Mouse (Mus musculus): Measurements from ENCODE around the gene Abcf2.

The Abcf2 gene

DNA sequence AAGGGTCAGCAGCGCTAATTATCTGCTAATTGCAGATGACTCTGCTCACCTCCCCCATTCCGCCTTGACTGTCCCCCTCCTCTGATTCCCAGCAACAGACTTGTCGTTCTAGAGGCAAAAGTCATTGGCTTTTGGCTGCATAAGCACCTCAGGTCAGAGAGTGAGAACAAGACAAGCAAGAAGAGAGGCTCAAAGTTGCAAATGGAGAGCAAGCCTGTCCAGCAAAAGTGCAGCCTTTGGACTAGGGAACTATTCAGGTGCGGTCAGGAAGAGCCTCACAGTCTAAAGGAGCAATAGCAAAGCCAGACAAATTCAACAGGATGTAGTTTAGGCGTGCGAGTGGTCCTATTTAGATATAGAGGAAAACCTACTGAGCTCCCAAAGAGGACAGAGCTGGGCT is 49.5 kb downstream of the Abcf2 start:
- no peak for DNase-seq (ENCODE audit: low spot score in 2 of 2)

DNA sequence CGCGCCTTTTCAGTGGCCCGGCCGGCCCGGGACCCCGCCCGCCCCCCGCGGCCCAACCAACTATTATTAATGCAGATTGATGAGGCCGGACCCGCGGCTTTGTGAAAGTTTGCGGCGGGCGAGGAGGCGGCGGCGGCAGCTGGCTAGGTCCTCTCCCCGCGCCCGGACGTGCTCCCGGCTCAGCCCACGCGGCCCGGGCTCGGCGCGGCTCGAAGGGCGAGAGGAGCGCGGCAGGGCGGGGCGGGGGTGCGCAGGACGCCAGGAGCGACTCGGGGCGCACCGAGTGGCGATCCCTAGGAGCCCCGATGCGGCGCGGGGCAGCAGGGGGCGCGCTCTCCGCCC is 50.4 kb downstream of the Abcf2 start, which contains the start of gene Gbx1:
TSS of gene Gbx1 (minus strand) at position 314 of the 342 bp plus-strand sequence.
- DNase-seq (ENCODE audit: low spot score in 2 of 2), result no peak

DNA sequence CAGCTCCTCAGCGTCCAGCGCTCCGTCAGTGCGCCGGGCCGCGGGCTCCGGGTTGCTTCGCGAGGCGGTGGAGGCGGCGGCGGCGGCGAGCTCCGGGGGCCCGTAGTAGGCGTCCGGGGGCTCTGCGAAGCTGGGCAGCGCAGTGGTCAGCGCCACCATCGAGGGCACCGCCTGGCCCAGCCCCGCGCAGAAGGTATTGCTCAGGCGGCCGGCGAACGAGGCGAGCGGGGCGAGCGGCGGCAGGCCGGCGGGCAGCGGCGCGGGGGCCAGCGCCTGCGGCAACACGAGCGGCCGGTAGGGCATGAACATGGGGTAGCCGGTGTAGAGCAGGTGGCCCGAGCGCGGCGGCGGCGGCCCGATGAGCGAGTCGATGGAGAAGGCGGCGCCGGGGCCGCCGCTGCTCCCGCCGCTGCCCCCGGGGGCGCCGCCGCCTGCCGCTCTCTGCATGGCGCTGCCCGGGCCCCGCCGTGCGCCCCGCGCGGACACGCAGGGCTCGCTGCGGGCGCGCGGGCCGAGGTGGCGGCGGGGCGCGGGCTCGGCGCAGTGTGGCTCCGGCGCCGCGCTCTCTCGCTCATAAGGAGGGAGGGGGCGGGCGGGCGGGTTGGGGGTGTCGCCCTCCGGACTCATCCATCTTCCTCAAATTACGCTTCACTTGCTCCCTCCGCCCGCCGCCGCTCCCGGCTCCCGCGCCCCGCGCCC is 50.9 kb downstream of the Abcf2 start:
- no peak for DNase-seq (ENCODE audit: low spot score in 2 of 2)

DNA sequence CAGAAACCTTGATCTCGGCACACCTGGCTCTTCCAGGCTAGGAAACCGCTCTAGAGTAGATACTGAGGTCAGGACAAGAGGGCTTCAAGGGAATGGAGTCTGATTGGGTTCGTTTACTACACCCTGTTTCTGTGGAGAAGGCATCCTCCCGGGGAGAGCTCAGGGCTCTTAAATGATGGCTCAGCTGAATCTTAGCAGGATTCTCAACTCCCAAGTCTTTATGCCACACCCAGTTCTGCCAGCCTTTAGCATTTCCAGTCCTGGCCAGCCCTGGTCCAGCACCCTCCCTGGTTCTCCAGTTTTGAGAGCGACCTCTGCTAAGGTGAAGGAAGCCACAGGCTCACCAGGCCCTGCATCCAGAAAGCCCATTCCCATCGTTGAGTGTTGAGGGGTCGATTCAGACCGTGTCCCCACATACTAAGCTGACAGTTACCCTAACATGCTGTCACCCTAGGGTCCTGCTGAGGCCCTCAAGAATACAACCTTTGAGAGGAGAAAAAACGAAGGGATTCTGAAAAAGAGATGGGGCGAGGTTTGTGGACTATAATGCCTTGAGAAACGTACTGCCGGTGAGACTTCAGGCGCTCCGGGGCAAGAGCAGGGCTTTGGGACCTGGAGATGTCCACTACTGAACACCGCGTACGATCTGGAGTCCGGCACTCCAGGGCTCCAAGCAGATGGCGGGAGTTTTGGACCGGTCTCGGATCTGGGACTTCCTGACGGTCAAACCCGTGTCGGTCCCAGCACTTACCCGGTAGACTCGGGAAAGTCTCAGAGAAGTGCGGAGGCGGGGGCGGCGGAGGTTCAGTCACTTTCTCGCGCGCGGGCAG is 51.7 kb downstream of the Abcf2 start:
- DNase-seq (ENCODE audit: low spot score in 2 of 2), result no peak

DNA sequence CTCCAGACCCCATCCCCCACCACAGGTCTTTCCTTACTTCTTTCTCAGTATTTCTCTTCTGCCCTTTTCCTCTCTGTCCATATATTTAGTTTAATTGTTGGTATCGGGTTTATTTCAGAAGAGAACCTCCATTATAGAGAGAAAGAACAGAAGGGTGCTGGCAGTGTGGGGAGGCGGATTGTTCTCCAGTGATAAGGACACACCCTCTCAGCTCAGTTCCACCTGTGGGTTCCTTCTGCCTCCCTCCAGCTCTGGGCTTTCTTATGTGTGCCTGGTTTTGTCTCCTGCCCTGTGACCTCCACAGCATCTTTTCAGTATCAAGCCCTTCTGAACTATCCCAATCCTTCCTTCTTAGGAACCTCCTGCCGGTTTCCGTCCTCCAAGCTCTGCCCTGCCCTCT is 52.7 kb downstream of the Abcf2 start:
- DNase-seq (ENCODE audit: low spot score in 2 of 2), result no peak

DNA sequence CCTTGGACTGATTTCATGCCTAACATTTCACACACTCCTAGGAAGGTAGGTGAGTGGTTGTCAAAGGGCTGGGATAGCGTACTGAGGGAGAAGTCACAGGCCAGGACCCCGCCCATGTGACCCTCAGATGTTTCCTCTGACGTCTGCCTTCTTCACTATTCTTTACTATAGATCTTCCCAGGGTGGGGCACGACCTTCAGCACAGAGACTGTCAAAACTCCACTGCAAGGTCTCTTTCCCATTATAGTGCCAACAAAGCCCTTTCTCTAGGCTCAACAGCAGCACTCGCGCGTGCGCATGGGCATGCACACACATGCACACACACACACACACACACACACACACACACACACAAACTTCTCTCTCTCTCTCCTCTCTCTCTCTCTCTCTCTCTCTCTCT is 53.5 kb downstream of the Abcf2 start:
- no peak for DNase-seq (ENCODE audit: low spot score in 2 of 2)

DNA sequence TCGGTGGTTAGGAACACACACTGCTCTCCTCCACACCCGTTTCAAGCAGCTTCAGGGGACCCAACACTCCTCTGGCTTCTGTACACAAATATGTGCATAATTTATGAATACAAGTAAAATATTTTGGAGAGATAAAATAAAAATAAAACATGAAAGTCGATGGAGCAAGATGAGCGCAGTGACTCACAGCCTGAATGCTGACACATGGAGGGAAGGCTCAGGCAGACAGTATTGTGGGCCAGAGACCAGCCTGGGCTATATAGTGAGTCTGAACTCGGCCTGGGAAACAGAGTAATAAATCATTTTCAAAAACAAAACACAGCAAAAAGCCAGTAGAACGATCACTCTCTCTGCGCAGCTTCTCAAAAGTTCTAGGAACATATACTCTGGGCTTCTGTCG is 55.9 kb downstream of the Abcf2 start:
- DNase-seq (ENCODE audit: low spot score in 2 of 2), result no peak
